Mouse (Mus musculus) neural tube, embryonic 11.5 days (tissue): ENCODE measurements at regions not wholly inside any gene's neighbourhood (a gene's known extent, or its start where the extent isn't known, plus 50 kb on each side); places are given as distances from the start of the nearest gene placed in this dataset.

Source experiments
- ATAC-seq: fragments of 200-750 bp; cut with Nextera tagmentation; 2 replicates; pipeline ENCODE4 v1.8.0; 2017; ENCODE audit warnings: moderate number of reproducible peaks, mild to moderate bottlenecking, moderate TSS enrichment, moderate library complexity; ENCODE audit not compliant: insufficient read depth, low FRiP score, low TSS enrichment
- DNase-seq: peaks from one replicate; pipeline ENCODE4 v3.0.0-alpha.2; 2015; ENCODE audit warnings: low spot score
- H3K27ac ChIP-seq: fragments of 300-500 bp; sonication (generic); 2 replicates; pipeline ENCODE4 v1.5.1; 2014; ENCODE audit warnings: low read depth, mild to moderate bottlenecking, low read length
- H3K27me3 ChIP-seq: fragments of 300-500 bp; sonication (generic); 2 replicates; pipeline ENCODE4 v1.6.1; 2014; ENCODE audit warnings: mild to moderate bottlenecking, low read length, mixed read lengths; ENCODE audit not compliant: control insufficient read depth, insufficient read depth
- H3K36me3 ChIP-seq: fragments of 300-500 bp; sonication (generic); 2 replicates; pipeline ENCODE4 v1.6.1; 2014; ENCODE audit warnings: mild to moderate bottlenecking, low read length, moderate library complexity, mixed read lengths; ENCODE audit not compliant: control insufficient read depth, insufficient read depth
- H3K4me1 ChIP-seq: fragments of 300-500 bp; sonication (generic); 2 replicates; pipeline ENCODE4 v1.6.1; 2014; ENCODE audit warnings: low read length, mixed read lengths; ENCODE audit not compliant: control insufficient read depth, insufficient read depth
- H3K4me2 ChIP-seq: fragments of 300-500 bp; sonication (generic); 2 replicates; pipeline ENCODE4 v1.6.1; 2014; ENCODE audit warnings: low read depth, mild to moderate bottlenecking, moderate library complexity
- H3K4me3 ChIP-seq: fragments of 300-500 bp; sonication (generic); 2 replicates; pipeline ENCODE4 v1.5.1; 2014; ENCODE audit warnings: low read depth, low read length
- H3K9ac ChIP-seq: fragments of 300-500 bp; sonication (generic); 2 replicates; pipeline ENCODE4 v1.6.1; 2014; ENCODE audit warnings: mild to moderate bottlenecking, low read length
- H3K9me3 ChIP-seq: fragments of 300-500 bp; sonication (generic); 2 replicates; pipeline ENCODE4 v1.6.1; 2016; ENCODE audit warnings: low read length; ENCODE audit not compliant: control insufficient read depth
- WGBS: fragments of 180-500 bp; shearing (Covaris S2); extraction: QIAGEN DNeasy Blood & Tissue Kit; methylation state at CpG from one replicate; pipeline ENCODE4 v1.1.7; 2014; 5-methylcytosine and 5-hydroxymethylcytosine counted together

GRCm38 (mm10) chr10:37289964-37290704 lies 151.4 kb upstream of the Marcks start:
- DNase-seq, result no peak

GRCm38 (mm10) chr10:37286305-37286704 lies 147.6 kb upstream of the Marcks start:
- no peaks in the 10 kb centered on the region for H3K9me3 ChIP-seq
- no peak for DNase-seq
- no peaks in the 10 kb centered on the region for H3K36me3 ChIP-seq
- H3K4me2 ChIP-seq, result no peak overlapping the region
- ATAC-seq, result no peak
- no peak overlapping the region for H3K9ac ChIP-seq
- no peaks in the 10 kb centered on the region for H3K4me1 ChIP-seq
- WGBS, result 92% methylated on average over 5 of the region's 5 CpGs
- H3K27ac ChIP-seq, result no peak overlapping the region
- H3K27me3 ChIP-seq, result no peaks in the 10 kb centered on the region
- no peak overlapping the region for H3K4me3 ChIP-seq

More at GRCm38 (mm10) chr10:37289964-37290704, 151.4 kb upstream of the Marcks start:
- no peak for ATAC-seq
- Histone ChIP-seq H3K36me3 (no peaks in the 10 kb centered on the region), H3K4me3 (no peak overlapping the region), H3K27me3 (no peaks in the 10 kb centered on the region), H3K9ac (no peak overlapping the region), H3K27ac (no peak overlapping the region), H3K9me3 (no peaks in the 10 kb centered on the region), H3K4me2 (no peak overlapping the region), H3K4me1 (no peaks in the 10 kb centered on the region)
- WGBS, result 93% methylated on average over 3 of the region's 3 CpGs

- no peaks in the 10 kb centered on the region for H3K36me3 ChIP-seq
- no peak overlapping the region for H3K4me3 ChIP-seq
- DNase-seq, result no peak
- no peaks in the 10 kb centered on the region for H3K27me3 ChIP-seq
- no peaks in the 10 kb centered on the region for H3K4me1 ChIP-seq
- no peak overlapping the region for H3K27ac ChIP-seq
- H3K9ac ChIP-seq, result no peak overlapping the region
- no peaks in the 10 kb centered on the region for H3K9me3 ChIP-seq
- no peak for ATAC-seq
- no peak overlapping the region for H3K4me2 ChIP-seq
Observed at GRCm38 (mm10) chr10:37282951-37283350, 144.2 kb upstream of the Marcks start.

- Histone ChIP-seq H3K36me3 (no peaks in the 10 kb centered on the region), H3K27ac (no peak overlapping the region), H3K9me3 (no peaks in the 10 kb centered on the region), H3K4me1 (no peaks in the 10 kb centered on the region), H3K4me3 (no peak overlapping the region), H3K9ac (no peak overlapping the region), H3K27me3 (no peaks in the 10 kb centered on the region), H3K4me2 (no peak overlapping the region)
- no peak for DNase-seq
- no peak for ATAC-seq
- WGBS, result 91% methylated on average over 4 of the region's 4 CpGs
Observed at GRCm38 (mm10) chr10:37280823-37281222, 142.1 kb upstream of the Marcks start.

GRCm38 (mm10) chr10:37280150-37280820 lies 141.6 kb upstream of the Marcks start:
- no peaks in the 10 kb centered on the region for H3K9me3 ChIP-seq
- 85% methylated on average over 6 of the region's 6 CpGs for WGBS
- H3K36me3 ChIP-seq, result no peaks in the 10 kb centered on the region
- H3K9ac ChIP-seq, result no peak overlapping the region
- DNase-seq (no peak), ATAC-seq (no peak)
- no peaks in the 10 kb centered on the region for H3K27me3 ChIP-seq
- no peak overlapping the region for H3K4me2 ChIP-seq
- H3K4me1 ChIP-seq, result no peaks in the 10 kb centered on the region
- no peak overlapping the region for H3K27ac ChIP-seq
- no peak overlapping the region for H3K4me3 ChIP-seq

GRCm38 (mm10) chr10:37279316-37279715 lies 140.6 kb upstream of the Marcks start:
- Histone ChIP-seq H3K4me2 (no peak overlapping the region), H3K9ac (no peak overlapping the region), H3K27me3 (no peaks in the 10 kb centered on the region), H3K27ac (no peak overlapping the region), H3K36me3 (no peaks in the 10 kb centered on the region), H3K4me3 (no peak overlapping the region), H3K9me3 (no peaks in the 10 kb centered on the region), H3K4me1 (no peaks in the 10 kb centered on the region)
- WGBS, result 68% methylated on average over 1 of the region's 1 CpGs
- DNase-seq (peak; percentile 14), ATAC-seq (no peak)

GRCm38 (mm10) chr10:37275857-37276256 lies 137.1 kb upstream of the Marcks start:
- Histone ChIP-seq H3K4me3 (no peak overlapping the region), H3K27ac (no peak overlapping the region), H3K36me3 (no peaks in the 10 kb centered on the region), H3K9me3 (no peaks in the 10 kb centered on the region), H3K4me1 (no peaks in the 10 kb centered on the region), H3K4me2 (no peak overlapping the region), H3K27me3 (no peaks in the 10 kb centered on the region), H3K9ac (no peak overlapping the region)
- ATAC-seq (no peak), DNase-seq (no peak)
- 88% methylated on average over 1 of the region's 1 CpGs for WGBS

GRCm38 (mm10) chr10:37275271-37275670 lies 136.6 kb upstream of the Marcks start:
- Histone ChIP-seq H3K27ac (no peak overlapping the region), H3K9ac (no peak overlapping the region), H3K36me3 (no peaks in the 10 kb centered on the region), H3K4me2 (no peak overlapping the region), H3K4me3 (no peak overlapping the region), H3K9me3 (no peaks in the 10 kb centered on the region), H3K4me1 (no peaks in the 10 kb centered on the region), H3K27me3 (no peaks in the 10 kb centered on the region)
- 78% methylated on average over 7 of the region's 7 CpGs for WGBS
- no peak for ATAC-seq
- DNase-seq, result no peak

GRCm38 (mm10) chr10:37271967-37272366 lies 133.2 kb upstream of the Marcks start:
- H3K4me3 ChIP-seq, result no peak overlapping the region
- WGBS, result 86% methylated on average over 1 of the region's 1 CpGs

More at GRCm38 (mm10) chr10:37271967-37272366, 133.2 kb upstream of the Marcks start:
- H3K36me3 ChIP-seq, result no peaks in the 10 kb centered on the region
- H3K27ac ChIP-seq, result no peak overlapping the region
- DNase-seq (no peak), ATAC-seq (no peak)
- H3K4me2 ChIP-seq, result no peak overlapping the region
- no peaks in the 10 kb centered on the region for H3K27me3 ChIP-seq
- H3K4me1 ChIP-seq, result no peaks in the 10 kb centered on the region
- H3K9ac ChIP-seq, result no peak overlapping the region
- no peaks in the 10 kb centered on the region for H3K9me3 ChIP-seq
